Mouse (Mus musculus) erythroblast, embryonic 14.5 days (primary cell): ENCODE measurements around the gene Dcp1b.

Source experiments
- GATA1 ChIP-seq: IDR thresholded peaks from 2 replicates; pipeline ENCODE4 v1.6.1; 2012; ENCODE audit warnings: low read length, inconsistent platforms, mixed read lengths
- TAL1 ChIP-seq: IDR thresholded peaks from 3 replicates; pipeline ENCODE4 v1.6.1; 2012; ENCODE audit warnings: low read length, inconsistent platforms, mixed read lengths

GRCm38 (mm10) chr6:119213375-119213774 is 38.3 kb downstream of the Dcp1b start:
- no peak for TF ChIP-seq GATA1
- TF ChIP-seq TAL1 = no peak
